Mouse (Mus musculus): Measurements from ENCODE around the gene Btbd7.

The Btbd7 gene

DNA sequence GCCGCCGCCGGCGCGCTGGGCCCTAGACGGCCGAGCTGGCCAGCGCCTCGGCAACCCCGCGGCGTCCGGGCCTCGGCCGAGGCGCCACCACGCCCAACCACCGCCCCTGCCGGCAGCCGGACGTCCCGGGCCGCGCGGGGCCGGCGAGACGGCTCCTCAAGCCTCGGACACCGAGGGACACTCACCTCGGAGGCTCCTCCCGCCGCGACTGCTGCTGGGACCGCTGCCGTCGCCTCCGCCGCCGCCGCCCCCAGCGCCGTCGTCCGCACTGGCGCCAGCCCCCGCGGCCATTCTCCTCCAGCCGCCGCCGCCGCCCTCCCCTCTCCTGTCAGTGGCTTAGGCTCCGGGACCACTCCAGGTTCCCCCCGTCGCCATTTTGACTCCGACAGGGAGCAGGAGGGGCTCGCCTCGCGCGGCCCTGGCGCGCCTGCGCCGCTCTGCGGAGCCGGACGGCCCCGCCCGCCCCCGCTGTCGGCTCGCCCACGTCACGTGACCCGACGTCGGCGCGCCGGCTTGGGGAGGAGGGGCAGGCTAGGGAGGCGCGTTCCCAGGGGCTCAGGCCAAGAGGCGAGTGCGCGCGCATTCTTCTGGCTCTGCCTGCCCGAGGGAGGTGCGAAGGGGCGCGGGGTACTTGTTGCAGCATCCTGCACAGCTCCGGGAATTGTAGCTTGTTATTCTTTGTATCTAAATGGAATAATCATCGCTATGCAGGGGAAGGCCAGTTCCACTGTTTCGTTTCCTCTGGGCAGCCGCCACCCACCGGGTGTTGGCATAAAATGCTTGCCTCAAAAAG lies at the start of gene Btbd7:
Btbd7 (minus strand) TSS at position 441 of the 793 bp plus-strand sequence.
- 3% methylated on average over 75 of the region's 95 CpGs for WGBS

DNA sequence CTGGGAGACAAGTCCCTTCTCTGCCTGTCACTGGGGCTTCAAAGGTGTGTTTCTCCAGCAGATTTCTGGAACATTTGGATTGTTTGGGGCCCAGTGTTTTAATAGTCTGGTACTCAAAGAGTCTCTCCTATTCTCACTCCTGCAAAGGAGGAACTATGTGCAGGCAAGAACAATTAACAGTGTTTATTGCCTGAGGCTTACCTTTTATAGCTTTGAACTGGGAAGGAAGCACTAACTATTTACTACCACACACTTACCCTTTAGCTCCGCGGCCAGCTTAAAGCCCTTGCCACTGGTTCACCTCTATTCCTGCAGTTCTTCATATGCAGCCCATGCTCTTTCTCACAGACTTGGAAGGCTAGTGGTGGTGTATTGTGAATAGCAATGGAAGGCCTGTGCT lies 37.8 kb upstream of the Btbd7 start:
- WGBS, result 92% methylated on average over 2 of the region's 2 CpGs

DNA sequence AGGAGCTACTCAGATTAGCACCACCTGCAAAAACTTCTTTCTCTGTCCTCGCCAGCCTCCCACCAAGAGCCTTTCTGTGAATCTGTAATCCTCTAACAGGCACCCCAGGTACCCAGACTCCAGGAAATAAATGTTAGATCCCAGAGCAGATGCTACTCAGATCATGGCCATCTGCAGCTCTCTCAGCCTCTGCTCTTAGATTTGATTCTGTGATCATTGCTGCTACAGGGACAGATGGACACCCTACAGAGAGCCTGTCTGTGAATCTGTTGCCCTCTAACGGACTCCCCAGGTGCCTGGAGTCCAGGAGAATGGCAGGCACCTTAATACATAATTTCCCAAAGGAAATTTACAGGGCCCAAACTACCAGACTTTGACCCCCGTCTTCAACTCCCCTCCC lies 29.9 kb upstream of the Btbd7 start:
- WGBS, result 51% methylated on average over 3 of the region's 3 CpGs

DNA sequence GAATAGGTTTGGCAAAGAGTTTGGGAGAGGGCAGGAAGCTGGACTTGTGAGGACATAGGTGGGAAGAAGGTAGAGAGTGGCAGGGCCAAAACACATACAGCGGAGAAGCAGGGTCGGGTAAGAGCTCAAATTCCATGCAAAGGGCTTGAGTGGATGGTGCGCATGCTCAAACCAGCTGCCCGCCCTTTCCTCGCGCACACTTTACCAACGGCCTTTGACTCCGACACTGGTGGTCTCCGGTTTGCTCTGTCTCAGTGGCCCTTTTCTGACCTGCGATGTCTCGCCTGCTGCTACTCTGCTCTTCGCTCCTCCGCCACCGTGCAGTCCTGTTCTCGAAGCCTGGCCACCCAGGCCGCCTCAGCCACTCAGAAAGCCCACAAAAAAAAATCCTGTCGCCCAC lies 20.8 kb upstream of the Btbd7 start, which contains the start of gene Cox8c:
Cox8c (plus strand) TSS at position 226 of the 400 bp plus-strand sequence.
- 96% methylated on average over 17 of the region's 17 CpGs for WGBS

DNA sequence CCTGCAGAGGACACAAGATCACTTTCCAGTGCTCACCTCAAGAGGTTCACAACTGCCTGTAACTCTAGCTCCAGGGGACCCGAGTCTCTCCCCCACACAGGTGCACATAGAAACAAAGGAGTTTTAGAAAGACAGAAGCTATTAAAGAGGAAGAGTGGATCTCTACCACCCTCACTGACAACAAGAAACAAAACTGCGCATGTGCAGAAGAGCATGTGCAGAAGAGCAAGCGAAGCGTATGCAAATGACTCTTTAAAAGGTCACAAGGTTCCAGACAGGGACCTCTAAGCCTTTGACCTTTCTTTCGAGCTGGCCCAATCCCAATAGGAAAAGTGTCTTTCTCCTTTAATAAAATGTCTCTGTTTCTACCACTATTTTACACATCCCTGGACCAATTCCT lies 10.3 kb upstream of the Btbd7 start:
- WGBS, result 76% methylated on average over 5 of the region's 5 CpGs

DNA sequence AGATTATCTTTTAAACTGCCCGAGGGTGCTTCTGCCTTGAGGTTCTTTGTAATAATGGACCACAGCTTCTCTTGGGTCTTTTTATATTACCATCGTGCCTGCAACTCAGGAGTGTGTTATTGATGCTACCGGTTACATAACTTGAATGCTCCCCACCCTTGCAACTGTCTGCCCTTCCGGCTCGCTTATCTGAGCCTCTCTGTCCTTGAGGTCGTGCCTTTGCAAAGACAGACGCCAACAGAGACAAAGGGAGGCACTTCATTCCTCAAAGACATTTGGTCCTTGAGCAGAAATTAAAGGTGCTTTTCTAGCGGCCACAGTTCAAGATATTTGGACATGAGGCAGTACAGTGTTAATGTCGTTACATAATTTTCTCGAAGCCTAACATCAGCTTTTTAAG lies 9.1 kb upstream of the Btbd7 start:
- WGBS, result 63% methylated on average over 10 of the region's 10 CpGs

DNA sequence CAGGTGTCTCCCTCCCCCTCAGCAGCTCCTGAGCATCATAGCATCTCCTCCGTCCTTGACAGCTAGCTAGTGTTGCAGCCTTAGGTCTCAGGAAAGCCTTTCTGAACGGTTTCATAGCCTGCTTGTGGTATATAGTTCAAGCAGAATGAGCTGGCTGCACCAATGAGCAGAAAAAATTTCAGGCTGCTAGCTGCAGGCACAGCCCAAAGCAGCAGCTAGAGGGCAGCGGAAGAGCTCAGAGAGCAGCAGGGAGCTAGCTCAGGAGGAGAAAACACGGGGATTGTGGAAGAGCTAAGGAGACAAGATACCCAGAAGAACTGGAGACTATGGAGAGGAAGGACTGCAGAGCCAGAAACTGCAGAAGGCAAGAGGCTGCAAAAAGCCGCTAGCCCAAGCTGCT lies 7.5 kb upstream of the Btbd7 start:
- WGBS, result 16% methylated on average over 5 of the region's 5 CpGs

DNA sequence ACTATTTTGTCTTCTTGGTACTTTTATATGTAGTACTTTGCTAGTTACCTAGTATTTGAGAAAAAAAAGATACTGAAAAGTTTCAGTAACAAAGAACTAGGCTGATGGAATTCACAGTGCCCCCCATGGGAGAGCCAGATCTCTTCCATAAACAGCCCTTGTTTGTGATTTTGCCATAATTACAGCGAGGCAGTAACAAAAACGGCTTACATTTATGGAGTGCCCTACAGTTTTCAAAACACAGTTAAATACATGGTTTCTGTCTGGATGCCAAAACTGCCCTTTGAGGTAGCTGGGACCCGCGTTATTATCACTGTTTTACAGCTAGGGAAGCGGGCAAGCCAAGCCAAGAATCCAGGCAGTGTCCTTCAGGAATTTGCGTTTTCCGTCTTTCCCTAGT lies 630 bp upstream of the Btbd7 start:
- WGBS, result 9% methylated on average over 7 of the region's 7 CpGs

DNA sequence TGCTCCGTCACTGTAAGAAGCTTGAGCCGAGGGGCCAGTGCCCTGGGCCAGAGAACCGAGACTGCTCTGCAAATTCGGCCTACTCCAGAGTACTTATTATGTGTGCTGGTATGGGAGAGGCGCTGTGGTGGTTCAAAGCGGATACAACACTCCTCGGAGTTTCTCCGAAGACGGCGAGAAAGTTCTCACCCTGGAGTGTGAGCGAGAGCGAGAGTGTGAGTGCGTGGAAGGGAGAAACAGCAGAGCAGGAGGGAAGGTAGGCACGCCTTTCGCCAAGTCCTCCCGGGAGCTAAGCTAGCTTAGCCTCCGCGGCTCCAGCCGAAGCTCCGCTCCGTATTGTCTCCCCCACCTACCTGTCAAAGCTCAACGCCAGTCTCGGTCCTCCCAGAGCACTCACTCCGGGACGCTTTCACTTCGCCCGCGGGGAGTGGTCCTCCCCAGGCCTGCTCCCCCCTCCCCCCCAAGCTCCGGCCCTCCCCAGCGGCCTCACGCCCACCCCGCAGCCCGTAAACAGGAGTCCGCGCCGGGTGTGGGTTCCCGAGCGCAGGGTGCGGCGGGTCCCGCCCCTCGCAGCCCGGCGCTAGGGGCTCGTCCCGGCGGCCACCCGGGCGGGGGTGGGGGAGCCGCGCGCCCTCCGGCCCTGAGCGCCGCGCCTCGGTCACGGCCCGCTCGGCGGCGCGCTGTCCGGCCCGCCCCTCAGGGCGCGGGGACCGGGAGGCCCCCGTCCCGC lies 805 bp downstream of the Btbd7 start:
- 1% methylated on average over 64 of the region's 70 CpGs for WGBS

DNA sequence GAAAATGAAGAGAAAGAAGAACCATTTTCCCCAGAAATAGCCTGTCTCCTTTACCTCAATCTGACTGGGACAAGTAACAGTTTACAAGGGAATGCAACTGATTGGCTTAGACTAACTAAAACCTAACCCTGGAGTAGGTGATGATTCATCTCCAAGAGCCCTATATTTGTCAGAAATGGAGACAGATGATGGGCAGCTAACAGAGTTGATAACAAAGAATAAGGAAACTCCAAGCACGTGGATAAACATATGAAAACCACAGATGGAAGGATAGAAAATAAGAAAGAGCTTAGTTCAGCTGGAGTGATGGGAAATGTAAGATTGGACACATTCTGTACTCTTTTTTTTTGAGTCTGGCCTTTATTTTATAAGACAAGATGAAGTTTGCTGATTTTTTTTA lies 7.7 kb downstream of the Btbd7 start:
- WGBS, result 60% methylated on average over 1 of the region's 1 CpGs

DNA sequence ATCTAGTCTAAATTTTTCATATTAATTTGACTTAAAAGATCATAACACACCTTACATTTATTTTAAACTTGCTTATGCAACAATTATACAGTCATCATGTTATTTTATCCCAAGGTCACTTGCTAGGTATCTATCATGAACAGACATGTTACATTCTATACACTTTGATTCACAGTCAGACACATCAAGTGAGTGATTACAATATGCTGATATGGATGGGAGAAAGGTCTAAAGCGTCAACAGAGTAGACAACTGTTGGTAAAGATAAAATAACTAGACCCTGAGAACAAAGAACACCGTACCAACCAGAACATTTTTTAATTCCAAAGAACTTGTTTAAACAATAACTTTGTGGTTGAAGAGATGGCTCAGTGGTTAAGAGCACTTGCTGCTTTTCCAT lies 8.5 kb downstream of the Btbd7 start:
- 89% methylated on average over 2 of the region's 2 CpGs for WGBS

DNA sequence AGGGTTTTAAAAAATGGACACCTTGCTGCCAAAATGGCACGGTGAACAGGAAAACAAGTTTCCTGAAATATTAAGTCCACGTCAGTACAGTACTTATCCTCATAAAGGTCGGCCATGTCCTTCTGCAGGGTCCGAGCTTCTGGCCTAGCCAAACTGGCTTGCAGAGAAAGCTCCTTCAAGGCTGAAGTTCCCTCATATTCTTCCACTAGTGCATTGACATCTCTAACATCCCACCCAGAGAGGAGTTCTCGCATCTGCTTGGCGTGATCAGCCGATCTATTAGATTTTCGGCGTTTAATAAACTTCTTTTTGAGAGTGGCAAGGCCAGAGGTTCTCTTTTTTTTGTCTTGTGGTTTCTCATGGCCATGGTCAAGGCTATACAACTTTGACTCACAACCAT lies 40.0 kb downstream of the Btbd7 start:
- 96% methylated on average over 9 of the region's 9 CpGs for WGBS

DNA sequence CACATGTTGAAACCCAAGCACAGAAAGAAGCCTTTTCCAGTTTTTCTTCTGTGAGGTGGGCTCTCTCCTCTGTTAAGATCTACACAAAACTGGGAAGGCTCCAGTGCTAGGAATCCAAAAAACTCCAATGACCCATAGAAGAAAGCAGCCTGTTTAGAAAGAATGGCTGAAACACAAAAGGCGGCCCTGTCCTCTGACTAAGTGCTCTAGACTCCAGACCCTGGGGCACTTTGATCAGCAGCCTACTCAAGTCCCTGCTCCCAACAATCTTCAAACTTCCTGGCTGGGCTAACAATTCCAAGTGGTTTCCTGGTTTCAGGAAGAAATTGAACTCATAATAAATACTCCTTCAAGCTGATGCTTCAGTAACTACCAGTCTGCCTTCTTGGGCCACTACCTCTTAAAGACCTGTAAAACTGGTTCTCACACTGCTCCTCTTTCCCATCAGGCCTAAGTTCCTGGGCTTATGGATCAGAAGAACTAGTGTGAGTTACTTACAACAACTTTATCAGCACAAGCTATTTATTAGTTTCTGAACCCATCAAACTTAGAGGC lies 45.4 kb downstream of the Btbd7 start:
- 83% methylated on average over 1 of the region's 1 CpGs for WGBS

DNA sequence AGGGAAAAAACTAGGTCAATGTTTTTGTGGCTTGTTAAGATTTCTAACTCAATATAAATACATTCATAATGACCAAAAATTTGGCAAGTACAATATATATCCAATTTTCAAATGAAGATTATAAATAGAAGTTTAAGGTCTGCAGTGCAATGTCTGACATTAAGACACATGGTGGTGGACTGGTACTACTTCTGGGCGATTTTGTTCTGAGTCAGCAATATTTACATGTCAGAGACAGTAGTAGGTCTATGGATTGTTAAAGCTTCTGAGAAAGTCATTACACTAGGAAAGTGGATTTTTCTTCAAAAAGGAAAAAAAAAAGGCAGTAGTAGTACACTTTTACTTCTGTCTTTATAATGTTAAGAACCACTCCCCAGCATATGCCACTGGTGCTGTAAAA lies 46.4 kb downstream of the Btbd7 start:
- 62% methylated on average over 1 of the region's 1 CpGs for WGBS

DNA sequence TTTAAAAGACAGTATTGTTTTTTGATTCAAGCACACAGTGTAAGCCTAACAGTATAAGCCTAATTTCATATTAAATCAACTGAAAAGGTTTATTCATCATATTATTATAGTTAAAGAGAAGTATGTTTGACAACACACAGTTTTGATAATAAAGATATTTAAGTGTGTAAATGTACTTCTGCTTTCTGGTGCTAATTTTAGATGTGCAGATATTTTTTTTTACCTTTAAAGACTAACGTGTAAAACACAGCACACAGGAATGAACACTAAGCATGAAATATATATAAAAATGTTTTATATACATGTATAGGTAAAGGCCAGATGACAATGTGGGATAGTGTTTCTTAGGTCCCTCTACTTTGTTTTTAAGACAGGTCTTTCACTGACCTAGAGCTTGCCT lies 51.2 kb downstream of the Btbd7 start:
- 49% methylated on average over 1 of the region's 1 CpGs for WGBS

DNA sequence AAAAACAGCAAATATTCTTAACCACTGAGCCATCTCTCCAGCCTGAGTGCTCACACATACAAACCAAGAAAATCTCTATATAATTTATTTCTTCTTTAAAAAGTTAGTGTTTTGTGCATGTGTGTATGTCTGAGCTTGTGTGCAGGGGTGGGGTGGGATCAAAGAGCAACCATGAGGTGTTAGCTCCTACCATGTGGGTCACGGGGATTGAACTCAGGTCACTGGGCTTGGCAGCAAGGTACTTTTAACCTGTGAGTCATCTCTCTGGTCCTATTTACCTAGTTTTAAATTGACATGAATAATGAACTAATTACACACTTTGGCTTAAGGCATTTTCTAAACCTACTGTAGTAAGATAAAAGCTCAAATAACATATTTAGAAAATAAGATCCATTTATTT lies 51.9 kb downstream of the Btbd7 start:
- 100% methylated on average over 1 of the region's 1 CpGs for WGBS

DNA sequence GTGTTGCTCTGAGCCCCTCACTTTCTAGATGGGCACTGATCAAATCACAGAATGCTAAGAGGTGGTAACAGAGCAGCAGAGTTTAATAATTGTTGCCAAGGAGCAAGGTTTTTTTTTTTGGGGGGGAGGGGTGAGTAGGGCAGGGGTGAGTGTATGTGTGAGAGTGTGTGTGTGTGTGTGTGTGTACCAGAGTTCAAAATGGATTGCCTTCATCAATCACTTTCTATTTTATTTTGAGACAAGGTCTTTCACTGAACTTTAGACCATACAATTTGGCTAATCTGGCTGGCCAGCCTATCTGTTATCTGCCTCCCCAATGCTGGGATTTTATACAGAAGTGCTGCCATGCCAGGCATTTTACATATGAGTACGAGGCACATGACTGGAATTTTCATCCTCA lies 63.4 kb downstream of the Btbd7 start:
- 88% methylated on average over 1 of the region's 1 CpGs for WGBS

DNA sequence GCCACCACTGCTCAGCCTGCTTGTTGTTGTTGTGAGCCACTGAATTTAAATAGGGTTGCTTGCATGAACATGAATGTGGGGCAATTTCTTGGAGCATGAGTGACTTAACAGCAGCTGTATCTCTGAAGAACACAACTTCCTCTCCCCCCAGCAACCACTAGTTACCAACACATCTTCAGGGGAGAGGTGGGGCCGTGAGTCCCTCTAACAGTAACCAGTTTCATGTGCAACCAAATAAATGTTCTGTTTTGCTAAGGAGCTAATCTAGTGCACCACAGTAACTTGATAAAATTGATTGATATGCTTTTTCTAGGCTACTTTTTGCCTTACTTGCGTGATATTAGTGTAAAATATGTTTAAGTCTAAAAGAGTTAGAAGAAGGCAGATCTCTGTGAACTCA lies 78.7 kb downstream of the Btbd7 start:
- WGBS, result 98% methylated on average over 2 of the region's 2 CpGs

DNA sequence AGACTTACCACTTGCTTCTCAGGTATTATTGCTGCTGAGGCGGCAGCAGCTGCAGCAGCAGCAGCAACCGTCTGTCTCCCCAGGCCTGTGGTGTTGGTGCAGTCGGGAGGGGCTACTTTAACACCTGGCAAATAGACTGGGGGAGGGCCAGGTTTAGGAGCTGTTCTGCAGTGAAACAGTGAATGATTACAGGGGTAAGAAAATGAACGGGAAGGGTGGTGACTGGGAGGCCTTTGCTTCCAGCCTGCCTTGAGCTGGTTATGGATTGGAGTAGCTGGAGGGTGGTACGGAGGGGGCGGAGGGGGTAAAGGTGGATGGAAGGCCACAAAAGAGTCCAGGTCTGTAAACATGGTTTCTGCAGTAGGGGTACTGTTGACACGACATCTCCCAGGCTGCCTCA lies 90.3 kb downstream of the Btbd7 start:
- 90% methylated on average over 7 of the region's 7 CpGs for WGBS

DNA sequence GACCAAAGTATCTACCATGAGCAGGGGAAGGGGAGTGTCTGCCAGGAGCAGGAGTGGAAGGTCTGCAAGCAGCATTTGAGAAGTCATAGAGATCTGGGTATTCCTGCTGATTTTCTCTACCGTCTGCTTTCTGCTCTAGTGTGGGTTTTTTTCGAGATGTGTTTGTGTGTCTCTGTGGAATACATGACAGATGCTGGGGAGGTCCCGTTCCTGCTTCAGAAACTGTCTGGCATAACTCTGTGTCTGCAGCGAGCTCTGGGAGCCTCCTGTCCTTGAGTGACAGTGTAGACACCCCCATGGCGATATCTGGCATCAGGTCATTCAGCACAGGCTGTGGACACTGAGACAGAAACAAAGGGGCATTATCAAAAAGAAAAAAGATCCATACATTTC lies 92.7 kb downstream of the Btbd7 start:
- WGBS, result 38% methylated on average over 5 of the region's 5 CpGs

DNA sequence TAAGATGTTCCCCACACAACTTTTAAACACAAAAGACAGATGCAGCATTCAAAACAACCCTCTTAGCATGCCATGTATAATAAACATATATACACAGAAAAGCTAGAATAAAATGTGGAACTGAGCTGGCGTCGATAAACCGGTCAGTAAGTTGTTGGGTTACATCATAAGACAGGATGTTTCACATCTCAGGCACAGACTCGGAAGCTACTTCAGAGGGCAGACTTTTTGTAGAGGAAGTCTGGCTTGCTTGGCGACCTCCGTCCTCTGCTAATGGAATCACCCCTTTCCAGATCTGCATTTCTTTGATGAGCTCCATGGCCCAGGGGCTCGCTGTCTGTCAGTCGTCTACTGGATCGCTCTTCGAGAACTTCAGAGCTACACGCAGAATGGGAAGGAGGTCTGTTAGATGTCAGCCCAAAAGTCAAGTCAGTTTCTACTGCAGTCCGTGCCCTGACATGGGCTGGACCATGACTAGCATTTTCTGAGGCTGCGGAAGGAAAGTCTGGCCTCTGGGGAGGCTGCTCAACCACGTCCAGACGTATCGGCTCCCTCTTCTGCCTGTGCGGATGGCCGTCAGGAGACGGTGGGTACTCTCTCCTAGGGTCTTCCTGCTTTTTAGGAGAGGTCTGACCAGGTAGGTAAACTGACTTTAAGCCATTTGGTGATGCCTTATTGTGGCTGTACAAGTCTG lies 93.2 kb downstream of the Btbd7 start:
- 84% methylated on average over 19 of the region's 19 CpGs for WGBS

DNA sequence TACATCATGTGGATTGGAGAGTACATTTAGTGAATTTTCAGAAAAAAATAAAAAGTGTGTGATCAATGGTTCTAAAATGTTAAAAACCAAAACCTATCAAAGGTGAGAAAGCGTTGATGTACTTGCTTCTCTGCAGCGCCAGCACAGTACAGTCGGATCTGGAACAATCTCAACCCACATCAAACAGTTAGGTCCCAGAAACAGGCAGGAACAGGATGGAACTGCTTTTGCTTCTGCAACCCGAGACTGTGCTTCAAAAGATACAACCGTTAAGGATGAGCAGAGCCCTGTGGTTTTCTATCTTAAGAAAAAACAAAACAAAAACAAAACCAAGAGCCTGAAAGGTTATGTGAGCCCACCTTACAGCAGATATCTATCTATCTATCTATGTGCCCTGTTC lies 95.4 kb downstream of the Btbd7 start:
- WGBS, result 77% methylated on average over 5 of the region's 5 CpGs

Data from cerebral cortex, adult 2 months (tissue).